Mouse (Mus musculus): ENCODE data around the gene Atf7.

- TF ChIP-seq POLR2A (IDR thresholded peaks at IDR 0.05; ENCODE audit: control insufficient read depth, extremely low read depth, insufficient read depth, low read length, poor library complexity) (no peak), CTCF (IDR thresholded peaks at IDR 0.05; ENCODE audit: borderline replicate concordance, control insufficient read depth, extremely low read depth, insufficient read depth, low read length, poor library complexity) (no peak)
Observed at GRCm38 (mm10) chr15:102567849-102568248, 57.4 kb downstream of the Atf7 start.
